Mouse (Mus musculus): ENCODE measurements around the gene Rab3il1. TPM values are rescaled to one million over a fixed set of nuclear protein-coding genes. Genes with fewer than 3 reads are reported as not detected.
"Not testable (repeated sequence)": the region's sequence is repeated elsewhere in the genome, so short reads cannot be mapped to it uniquely, and the experiment has no call there.

Gene Rab3il1
- 10 to 100 TPM in 2 of 4 experiments, 1 to 10 TPM in 2; 6.5 to 13.3 (median 9.5) TPM for total RNA-seq (2022)

- no peak for DNase-seq
Observed at GRCm38 (mm10) chr19:10001206-10001969, at the start of gene Rab3il1, which contains the start of gene Best1. Gene Rab3il1, plus strand, starts transcription at chr19:10001669. Gene Best1, minus strand, starts transcription at chr19:10001633.

GRCm38 (mm10) chr19:9952390-9952789, 49.1 kb upstream of the Rab3il1 start:
- DNase-seq, result no peak

- DNase-seq, result no peak
Observed at GRCm38 (mm10) chr19:9952912-9953311, 48.6 kb upstream of the Rab3il1 start.

- DNase-seq, result peak; percentile 89
Observed at GRCm38 (mm10) chr19:9954055-9954810, 47.2 kb upstream of the Rab3il1 start.

GRCm38 (mm10) chr19:9954811-9955202, 46.7 kb upstream of the Rab3il1 start:
- DNase-seq, result no peak

GRCm38 (mm10) chr19:9955438-9955837, 46.0 kb upstream of the Rab3il1 start:
- DNase-seq, result no peak

- DNase-seq, result no peak
Observed at GRCm38 (mm10) chr19:9956624-9957388, 44.7 kb upstream of the Rab3il1 start.

- no peak for DNase-seq
Observed at GRCm38 (mm10) chr19:9957965-9958364, 43.5 kb upstream of the Rab3il1 start.

GRCm38 (mm10) chr19:9960769-9961168, 40.7 kb upstream of the Rab3il1 start:
- DNase-seq, result no peak

- DNase-seq, result no peak
Observed at GRCm38 (mm10) chr19:9964205-9964916, 37.1 kb upstream of the Rab3il1 start.

GRCm38 (mm10) chr19:9966096-9966867, 35.2 kb upstream of the Rab3il1 start:
- no peak for DNase-seq

GRCm38 (mm10) chr19:9968081-9968787, 33.2 kb upstream of the Rab3il1 start:
- no peak for DNase-seq

- not testable (repeated sequence) for DNase-seq
Observed at GRCm38 (mm10) chr19:9974853-9975252, 26.6 kb upstream of the Rab3il1 start.

GRCm38 (mm10) chr19:9977085-9977484, 24.4 kb upstream of the Rab3il1 start:
- no peak for DNase-seq

- DNase-seq, result peak; percentile 73
Observed at GRCm38 (mm10) chr19:9978431-9978951, 23.0 kb upstream of the Rab3il1 start.

- no peak for DNase-seq
Observed at GRCm38 (mm10) chr19:9979156-9979555, 22.3 kb upstream of the Rab3il1 start.

- DNase-seq, result no peak
Observed at GRCm38 (mm10) chr19:9980258-9980657, 21.2 kb upstream of the Rab3il1 start, which contains the start of gene Fth1. Gene Fth1, plus strand, starts transcription at chr19:9980598.

- DNase-seq, result no peak
Observed at GRCm38 (mm10) chr19:9981621-9982020, 19.8 kb upstream of the Rab3il1 start.

- peak; percentile 95 for DNase-seq
Observed at GRCm38 (mm10) chr19:9982151-9982851, 19.2 kb upstream of the Rab3il1 start.

All from adrenal gland, adult 8-10 months (tissue).